Comparison of ENCODE assay signal across 8 mouse cellular contexts in genomic region chr17:23748631-23749391, GRCm38 (mm10). TPM values are rescaled to one million over a fixed set of nuclear protein-coding genes. Genes with fewer than 3 reads are reported as not detected.
DNase-seq lines count a peak whose midpoint lies in the region; ATAC-seq and TF ChIP-seq lines count a peak whose summit lies in the region.

No protein-coding gene starts in this region.

- peak overlapping the region; percentile 39 for H3K4me2 ChIP-seq in intestine, embryonic 15.5 days (replicated peaks)
- H3K4me2 ChIP-seq in limb, embryonic 14.5 days (replicated peaks; ENCODE audit: low read depth, low read length, severe bottlenecking) = peak overlapping the region; percentile 28; the same call in 1 of the 2 replicates
- peak overlapping the region; percentile 74 for H3K4me2 ChIP-seq in myocyte (ENCODE audit: low read depth)

- peaks cover 43% of the 10 kb centered on the region for H3K27me3 ChIP-seq in E14TG2a.4 (ENCODE audit: insufficient read depth, low read length)
- peaks cover 28% of the 10 kb centered on the region for H3K27me3 ChIP-seq in intestine, embryonic 15.5 days (replicated peaks)
- H3K27me3 ChIP-seq in limb, embryonic 14.5 days (ENCODE audit: control insufficient read depth, insufficient read depth, low read length) = peaks cover 31% of the 10 kb centered on the region
- peaks cover 17% of the 10 kb centered on the region for H3K27me3 ChIP-seq in myocyte (ENCODE audit: control insufficient read depth, insufficient read depth, insufficient read length)

- no peak overlapping the region for H3K4me3 ChIP-seq in E14TG2a.4 (replicated peaks; ENCODE audit: low read length)
- H3K4me3 ChIP-seq in intestine, embryonic 15.5 days (replicated peaks) = 0 out of 2 replicates have a peak overlapping the region, but pooled peaks have one; percentile 2
- 0 out of 2 replicates have a peak overlapping the region, but pooled peaks have one; percentile 5 for H3K4me3 ChIP-seq in limb, embryonic 14.5 days (replicated peaks; ENCODE audit: low read length)
- H3K4me3 ChIP-seq in myocyte = no peak overlapping the region

- ATAC-seq in intestine, embryonic 15.5 days = peak; percentile 78
- 0 out of 2 replicates have a peak, but pooled peaks have one; percentile 9 for ATAC-seq in limb, embryonic 14.5 days (ENCODE audit: low FRiP score, low read depth)

- DNase-seq in A20 (ENCODE audit: low read depth, low spot score) = peak; percentile 92
- peak; percentile 85 for DNase-seq in c-Kit-positive CD71-positive TER-119-negative erythroid progenitor cells, embryonic 14.5 days (ENCODE audit: low read depth)
- peak; percentile 51 for DNase-seq in gastrocnemius, postnatal 10 days
- DNase-seq in limb, embryonic 14.5 days (ENCODE audit: low spot score) = peak; percentile 81
- peak; percentile 35 to 53 for DNase-seq in thymus, postnatal 36 days

- peak; percentile 63 for TF ChIP-seq CTCF in E14TG2a.4 (conservative IDR thresholded peaks at IDR 0.05; ENCODE audit: low read length)

- no peak overlapping the region for H3K9ac ChIP-seq in intestine, embryonic 15.5 days
- no peak overlapping the region for H3K9ac ChIP-seq in limb, embryonic 14.5 days (ENCODE audit: low read depth, low read length, severe bottlenecking)

- 27% methylated on average over 10 of the region's 10 CpGs for WGBS in intestine, embryonic 15.5 days
- 28% methylated on average over 10 of the region's 10 CpGs for WGBS in limb, embryonic 14.5 days

- H3ac ChIP-seq in myocyte (ENCODE audit: control insufficient read depth, insufficient read length) = no peak overlapping the region

- H3K36me3 ChIP-seq in E14TG2a.4 (ENCODE audit: insufficient read depth, low read length) = peaks cover 13% of the 10 kb centered on the region
- peaks cover 10% of the 10 kb centered on the region; the same call in 1 of the 2 replicates for H3K36me3 ChIP-seq in intestine, embryonic 15.5 days
- peaks cover 29% of the 10 kb centered on the region for H3K36me3 ChIP-seq in limb, embryonic 14.5 days (ENCODE audit: control insufficient read depth, insufficient read depth, low read length)
- H3K36me3 ChIP-seq in myocyte (ENCODE audit: control insufficient read depth, insufficient read depth) = no peaks in the 10 kb centered on the region

- H3K27ac ChIP-seq in intestine, embryonic 15.5 days = no peak overlapping the region
- H3K27ac ChIP-seq in limb, embryonic 14.5 days (replicated peaks; ENCODE audit: low read depth, low read length) = no peak overlapping the region

- no peak for TF ChIP-seq POLR2A in limb, embryonic 14.5 days (IDR thresholded peaks at IDR 0.05; ENCODE audit: borderline replicate concordance, extremely low read depth, insufficient read depth, insufficient read length)
- TF ChIP-seq POLR2A in myocyte (IDR thresholded peaks at IDR 0.05; ENCODE audit: insufficient read length, low read depth) = no peak

- H3K79me2 ChIP-seq in myocyte (ENCODE audit: control insufficient read depth, insufficient read depth) = no peaks in the 10 kb centered on the region

- peaks cover 43% of the 10 kb centered on the region for H3K4me1 ChIP-seq in E14TG2a.4 (replicated peaks; ENCODE audit: low read depth, low read length)
- peaks cover 19% of the 10 kb centered on the region for H3K4me1 ChIP-seq in intestine, embryonic 15.5 days (replicated peaks)
- peaks cover 10% of the 10 kb centered on the region for H3K4me1 ChIP-seq in limb, embryonic 14.5 days (ENCODE audit: control insufficient read depth, insufficient read depth, low read length)

- no peaks in the 10 kb centered on the region for H3K9me3 ChIP-seq in E14TG2a.4 (ENCODE audit: low read length)
- H3K9me3 ChIP-seq in intestine, embryonic 15.5 days = no peaks in the 10 kb centered on the region
- no peaks in the 10 kb centered on the region for H3K9me3 ChIP-seq in limb, embryonic 14.5 days (ENCODE audit: control insufficient read depth, low read length)

TF ChIP-seq in myocyte, 11 proteins besides CTCF, POLR2A, EP300 and RAD21:
- TF ChIP-seq REST (IDR thresholded peaks at IDR 0.05; ENCODE audit: insufficient read depth, insufficient read length) (no peak), POLR2AphosphoS2 (IDR thresholded peaks at IDR 0.05; ENCODE audit: insufficient read length, low read depth) (no peak), MYOG (IDR thresholded peaks at IDR 0.05; ENCODE audit: control insufficient read depth in 1 of 3, insufficient read depth in 1 of 3, insufficient read length in 2 of 3, low read depth in 2 of 3) (no peak), E2F4 (IDR thresholded peaks at IDR 0.05; ENCODE audit: insufficient read depth) (no peak), SRF (IDR thresholded peaks at IDR 0.05; ENCODE audit: control insufficient read depth, insufficient read length, low read depth) (no peak)

RNA-seq across cellular contexts. Expression of gene Kremen2, which starts 3.2 kb away (rescaled TPM):
- not detected for total RNA-seq in gastrocnemius, postnatal 10 days (2021)
- 0.33 and 0.49 TPM in 2 replicates for polyA plus RNA-seq in intestine, embryonic 15.5 days (2015; fragmentation: Nextera tagmentation; extraction: Ambion mirVana)
- polyA plus RNA-seq in limb, embryonic 14.5 days (2012; rRNA removed) = 40.1 and 50.6 TPM in 2 replicates
- 42.4 and 42.6 TPM in 2 replicates for polyA plus RNA-seq in limb, embryonic 14.5 days (2014; fragmentation: Nextera tagmentation; extraction: Ambion mirVana)
- polyA plus RNA-seq in myocyte (2012; fragmentation: generic; extraction: Trizol) = 0.88 TPM

RNA-seq across cellular contexts. Expression of gene Paqr4, which starts 8.1 kb away (rescaled TPM):
- 1 to 10 TPM; 7.6 to 9.4 TPM for total RNA-seq in gastrocnemius, postnatal 10 days (2021)
- polyA plus RNA-seq in intestine, embryonic 15.5 days (2015; fragmentation: Nextera tagmentation; extraction: Ambion mirVana) = 21.8 and 22.7 TPM in 2 replicates
- polyA plus RNA-seq in limb, embryonic 14.5 days (2012; rRNA removed) = 9.7 and 13.4 TPM in 2 replicates
- 15.7 and 17.3 TPM in 2 replicates for polyA plus RNA-seq in limb, embryonic 14.5 days (2014; fragmentation: Nextera tagmentation; extraction: Ambion mirVana)
- 15.4 TPM for polyA plus RNA-seq in myocyte (2012; fragmentation: generic; extraction: Trizol)

RNA-seq across cellular contexts. Expression of gene Flywch1, which starts 22.6 kb away (rescaled TPM):
- 10 to 100 TPM; 39.0 to 39.5 TPM for total RNA-seq in gastrocnemius, postnatal 10 days (2021)
- 48.3 and 49.4 TPM in 2 replicates for polyA plus RNA-seq in intestine, embryonic 15.5 days (2015; fragmentation: Nextera tagmentation; extraction: Ambion mirVana)
- 47.1 and 58.5 TPM in 2 replicates for polyA plus RNA-seq in limb, embryonic 14.5 days (2012; rRNA removed)
- polyA plus RNA-seq in limb, embryonic 14.5 days (2014; fragmentation: Nextera tagmentation; extraction: Ambion mirVana) = 66.2 and 74.8 TPM in 2 replicates
- 43.5 TPM for polyA plus RNA-seq in myocyte (2012; fragmentation: generic; extraction: Trizol)

RNA-seq across cellular contexts. Expression of gene Pkmyt1, which starts 22.7 kb away (rescaled TPM):
- 1 to 10 TPM; 4.7 to 5.6 TPM for total RNA-seq in gastrocnemius, postnatal 10 days (2021)
- polyA plus RNA-seq in intestine, embryonic 15.5 days (2015; fragmentation: Nextera tagmentation; extraction: Ambion mirVana) = 42.3 and 46.0 TPM in 2 replicates
- polyA plus RNA-seq in limb, embryonic 14.5 days (2012; rRNA removed) = 81.7 and 105 TPM in 2 replicates
- 46.4 and 47.5 TPM in 2 replicates for polyA plus RNA-seq in limb, embryonic 14.5 days (2014; fragmentation: Nextera tagmentation; extraction: Ambion mirVana)
- 11.5 TPM for polyA plus RNA-seq in myocyte (2012; fragmentation: generic; extraction: Trizol)

RNA-seq across cellular contexts. Expression of gene 1520401A03Rik, which starts 26.2 kb away (rescaled TPM):
- under 1 TPM; 0.12 to 0.23 TPM for total RNA-seq in gastrocnemius, postnatal 10 days (2021)
- 0.14 TPM in 1 of 2 replicates, not detected in the other for polyA plus RNA-seq in intestine, embryonic 15.5 days (2015; fragmentation: Nextera tagmentation; extraction: Ambion mirVana)
- 4.4 and 4.6 TPM in 2 replicates for polyA plus RNA-seq in limb, embryonic 14.5 days (2012; rRNA removed)
- polyA plus RNA-seq in limb, embryonic 14.5 days (2014; fragmentation: Nextera tagmentation; extraction: Ambion mirVana) = 1.6 and 2.1 TPM in 2 replicates
- 0.40 TPM for polyA plus RNA-seq in myocyte (2012; fragmentation: generic; extraction: Trizol)

Comparison
In these comparisons a context has a peak if more than half of its experiments do, and no peak if none do; other contexts are left out.
1. H3K4me3 ChIP-seq: peak in intestine, embryonic 15.5 days (single experiment) and limb, embryonic 14.5 days (single experiment); none in E14TG2a.4 (single experiment) and myocyte (single experiment).
2. RNA of gene Kremen2, which starts 3.2 kb away (polyA plus RNA-seq): 40.1 to 50.6 TPM in limb, embryonic 14.5 days; 0.88 TPM in myocyte (single experiment) and 0.33 to 0.49 TPM in intestine, embryonic 15.5 days; every median in the first group is over 10 times any median in the second.
3. Peak in every context shown above with its lines, with median percentiles within 50 percentile points of each other: DNase-seq and H3K4me2 ChIP-seq.